Mouse (Mus musculus): ENCODE data around the gene Esx1.

Gene Esx1

DNA sequence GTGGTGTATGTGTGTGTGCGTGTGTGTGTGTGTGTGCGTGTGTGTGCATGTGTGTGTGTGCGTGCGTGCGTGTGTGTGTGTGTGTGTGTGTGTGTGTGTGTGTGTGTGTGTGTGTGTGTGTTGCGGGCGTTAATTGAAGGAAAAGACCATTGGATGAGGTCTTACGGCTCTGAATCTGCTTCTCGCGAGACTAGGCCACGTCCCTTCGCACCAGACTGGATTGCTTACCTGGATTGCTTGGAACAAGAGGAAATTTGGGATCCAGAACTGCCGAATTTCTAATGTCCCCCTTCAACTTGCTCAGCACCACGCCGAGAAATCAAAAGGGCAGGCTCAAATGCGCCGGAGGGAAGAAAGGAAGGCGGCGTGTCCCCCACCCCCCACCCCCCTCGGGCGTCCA is at the start of gene Esx1:
Esx1 (minus strand) TSS at position 366 of the 400 bp plus-strand sequence.
- WGBS: 7% methylated on average over 15 of the region's 21 CpGs

DNA sequence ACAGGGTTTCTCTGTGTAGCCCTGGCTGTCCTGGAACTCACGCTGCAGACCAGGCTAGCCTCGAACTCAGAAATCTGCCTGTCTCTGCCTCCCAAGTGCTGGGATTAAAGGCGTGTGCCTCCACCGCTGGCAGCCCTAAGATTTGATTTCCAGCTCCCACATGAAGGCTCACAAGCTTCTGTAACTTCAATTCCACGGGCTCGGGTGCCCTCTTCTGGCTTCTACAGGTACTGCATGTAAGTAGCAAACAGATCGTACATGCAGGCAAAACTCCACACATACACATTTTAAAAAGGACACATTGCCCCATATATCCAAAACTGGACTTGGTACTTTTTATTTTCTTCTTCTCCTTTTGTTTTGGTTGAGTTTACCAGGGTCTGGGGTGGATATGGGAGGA is 48.1 kb upstream of the Esx1 start:
- 47% methylated on average over 7 of the region's 7 CpGs for WGBS

DNA sequence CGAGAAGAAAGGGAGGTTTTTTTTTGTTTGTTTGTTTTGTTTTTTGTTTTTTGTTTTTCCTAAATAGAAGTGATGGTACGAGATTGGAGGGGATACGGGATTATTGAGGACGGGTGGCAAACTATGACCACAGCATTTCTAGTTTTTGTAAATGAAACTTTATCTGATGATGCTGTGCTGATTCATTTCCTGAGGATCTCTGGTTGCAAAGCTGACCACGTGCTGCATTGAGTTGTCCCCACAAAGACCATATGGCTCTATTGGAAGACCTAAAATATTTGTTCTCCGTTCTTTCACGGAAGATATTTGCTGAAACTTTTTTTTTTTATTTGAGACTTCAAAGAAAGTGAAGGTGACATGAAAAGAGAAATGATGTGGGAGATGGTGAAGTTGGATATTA is 45.8 kb upstream of the Esx1 start:
- WGBS: 74% methylated on average over 7 of the region's 7 CpGs

DNA sequence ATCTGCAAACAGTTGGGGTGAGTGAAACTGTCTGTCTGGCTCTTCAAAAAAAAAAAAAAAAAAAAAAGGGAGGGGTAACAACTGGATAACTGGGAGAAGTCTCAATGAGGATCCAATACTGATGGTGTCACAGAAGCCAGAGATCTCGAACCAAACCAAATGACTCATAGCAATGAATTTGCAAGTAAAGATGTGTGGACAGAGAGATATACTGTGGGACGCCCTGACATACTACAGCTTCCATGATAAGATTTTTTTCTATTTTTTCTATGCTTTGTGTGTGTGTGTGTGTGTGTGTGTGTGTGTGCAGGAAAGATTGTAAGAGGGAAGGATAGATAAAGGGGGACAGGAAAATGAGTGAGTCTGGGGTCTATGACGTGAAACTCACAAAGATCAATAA is 43.7 kb upstream of the Esx1 start:
- WGBS: 88% methylated on average over 3 of the region's 3 CpGs

DNA sequence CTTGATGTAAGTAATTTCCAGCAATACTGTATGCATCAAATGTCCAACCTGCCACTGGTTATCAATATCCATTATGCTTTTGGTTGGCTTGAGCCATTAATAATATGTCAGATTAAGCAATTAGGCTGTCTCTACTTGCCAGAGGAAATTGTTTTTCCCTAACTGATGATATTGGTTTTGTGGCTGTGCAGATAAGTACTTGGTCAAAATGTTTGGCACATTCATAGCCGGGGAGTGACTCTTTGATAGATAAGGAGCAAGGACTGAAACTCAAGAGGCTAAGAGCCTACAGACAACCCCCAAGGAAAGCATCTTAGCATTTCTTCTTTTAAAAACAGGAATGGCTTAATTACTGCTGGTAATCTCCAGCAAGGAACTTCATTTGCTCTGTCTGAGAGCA is 40.8 kb upstream of the Esx1 start:
- WGBS: 89% methylated on average over 1 of the region's 1 CpGs

DNA sequence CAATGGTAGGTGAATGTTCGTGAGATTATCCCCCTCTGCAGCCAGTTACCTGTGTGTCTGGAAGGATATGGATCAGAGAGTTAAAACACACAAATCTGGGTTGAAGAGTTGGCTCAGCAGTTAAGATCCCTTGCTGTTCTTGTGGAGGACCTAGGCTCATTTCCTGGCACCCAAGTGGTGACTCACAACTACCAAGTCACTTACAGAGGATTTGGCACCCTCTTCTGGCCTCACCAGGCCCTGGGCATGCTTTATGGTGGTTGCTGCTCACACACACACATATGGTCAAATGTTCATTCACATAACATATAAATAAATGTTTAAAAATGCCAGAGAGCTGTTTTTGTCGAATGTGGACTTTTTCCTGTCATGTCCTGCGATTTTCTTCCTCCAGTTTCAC is 39.1 kb upstream of the Esx1 start:
- WGBS: 55% methylated on average over 3 of the region's 3 CpGs

DNA sequence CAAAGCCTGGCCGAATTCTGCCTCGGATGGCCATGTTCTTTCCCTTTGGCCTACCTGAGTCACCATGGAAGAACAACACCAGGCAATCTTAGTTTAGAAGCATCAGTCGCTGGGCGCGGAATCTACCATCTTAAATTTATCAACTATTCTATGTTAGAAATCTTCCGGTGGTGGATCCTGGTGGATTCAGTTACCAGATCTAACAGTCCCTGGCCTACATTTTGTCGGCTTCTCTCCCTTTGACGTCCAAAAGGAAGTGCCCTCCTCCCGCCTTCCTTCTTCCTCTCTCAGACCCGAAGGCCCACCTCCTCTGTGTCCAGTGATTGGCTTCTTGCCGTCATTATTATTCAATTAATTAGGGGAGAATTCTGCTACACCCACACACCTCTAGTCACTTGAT is 27.2 kb upstream of the Esx1 start:
- WGBS: 89% methylated on average over 11 of the region's 11 CpGs

DNA sequence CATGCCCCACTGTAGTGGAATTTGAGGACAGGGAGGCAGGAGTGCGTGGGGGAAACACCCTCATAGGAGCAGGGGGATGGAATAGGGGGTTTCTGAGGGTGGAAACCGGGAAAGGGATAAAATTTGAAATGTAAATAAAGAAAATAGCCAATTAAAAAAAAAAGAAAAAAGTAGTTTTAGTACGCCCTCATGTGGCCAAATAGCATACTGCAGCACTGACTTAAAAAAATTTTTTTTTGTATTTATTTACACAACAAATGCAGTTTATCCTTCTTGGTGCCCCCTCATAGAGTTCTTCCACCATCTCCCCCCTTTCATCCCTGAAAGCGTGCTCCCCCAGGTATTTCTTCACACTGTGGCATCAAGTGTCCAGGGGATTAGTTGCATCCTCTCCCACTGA is 22.8 kb upstream of the Esx1 start:
- 31% methylated on average over 4 of the region's 4 CpGs for WGBS

DNA sequence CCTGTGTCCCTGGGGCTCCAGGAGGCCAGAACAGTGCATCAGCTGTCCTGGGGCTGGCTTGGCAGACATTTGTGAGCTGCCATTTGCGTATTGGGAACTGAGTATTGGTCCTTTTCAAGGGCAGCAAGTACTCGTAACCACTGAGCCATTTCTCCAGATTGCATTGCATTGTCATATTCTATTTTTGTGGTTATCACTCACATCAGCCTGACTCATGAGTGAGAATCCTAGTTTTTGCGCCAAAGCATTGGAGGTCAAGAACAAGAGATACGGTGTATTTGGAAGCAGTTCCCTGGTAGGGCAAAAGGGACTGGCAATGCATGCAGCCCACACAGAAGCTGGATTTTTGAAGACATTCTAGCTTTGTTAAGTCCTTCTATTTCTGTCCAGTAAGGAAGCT is 21.8 kb upstream of the Esx1 start:
- 61% methylated on average over 4 of the region's 4 CpGs for WGBS

DNA sequence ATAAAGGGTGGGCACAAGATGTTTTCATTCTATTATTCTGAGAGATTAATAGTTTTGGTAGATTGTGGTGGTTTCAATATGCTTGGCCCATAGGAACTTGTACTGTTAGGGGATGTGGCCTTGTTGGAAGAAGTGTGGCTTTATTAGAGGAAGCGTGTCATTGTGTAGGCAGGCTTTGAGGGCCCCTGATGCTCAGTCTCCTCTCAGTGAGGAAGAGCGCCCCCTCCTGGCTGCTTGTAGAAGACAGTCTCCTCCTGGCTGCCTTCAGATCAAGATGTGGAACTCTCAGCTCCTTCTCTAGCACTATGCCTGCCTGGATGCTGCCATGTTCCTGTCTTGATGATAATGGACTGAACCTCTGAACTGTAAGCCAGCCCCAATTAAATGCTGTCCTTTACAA is 20.7 kb upstream of the Esx1 start:
- 25% methylated on average over 2 of the region's 2 CpGs for WGBS

DNA sequence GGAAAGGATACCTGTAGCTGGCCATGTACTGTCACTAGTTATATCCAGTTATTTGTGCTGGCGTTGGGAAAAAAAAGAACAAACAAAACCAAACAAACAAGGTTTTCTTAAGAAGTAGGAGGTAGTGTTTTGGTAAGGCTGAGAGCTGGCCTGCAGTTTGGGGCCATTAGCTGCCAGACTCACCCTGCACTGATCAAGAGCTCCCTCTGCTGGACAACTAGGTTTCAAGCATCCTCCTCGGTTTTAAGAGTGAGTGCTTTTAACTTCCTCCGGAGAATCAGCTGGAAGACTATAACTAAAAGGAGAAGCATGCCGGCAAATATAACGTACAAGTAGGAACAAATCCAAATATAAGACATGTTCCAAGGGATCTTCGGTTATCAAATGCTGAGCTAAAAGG is 19.8 kb upstream of the Esx1 start:
- 4% methylated on average over 6 of the region's 6 CpGs for WGBS

DNA sequence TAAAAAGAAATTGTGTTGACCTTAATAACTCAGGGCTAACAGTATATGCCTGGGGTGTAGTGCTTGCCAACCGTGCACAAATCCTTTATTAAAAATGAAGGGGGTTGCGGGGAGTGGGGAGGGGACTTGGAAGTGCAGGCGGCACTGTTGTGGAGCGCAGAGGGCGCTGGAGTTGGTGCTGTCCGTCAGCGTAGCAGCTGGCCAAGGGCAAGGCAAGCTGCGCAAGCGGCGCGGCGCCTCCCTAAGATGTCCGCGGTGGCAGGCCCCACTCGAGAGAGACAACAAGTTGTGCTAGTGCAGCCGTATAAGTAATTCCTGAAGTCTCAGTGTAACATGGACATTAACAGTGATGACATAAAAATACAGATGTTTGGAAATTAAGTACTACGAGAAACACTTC is 5.7 kb upstream of the Esx1 start:
- 5% methylated on average over 17 of the region's 17 CpGs for WGBS

DNA sequence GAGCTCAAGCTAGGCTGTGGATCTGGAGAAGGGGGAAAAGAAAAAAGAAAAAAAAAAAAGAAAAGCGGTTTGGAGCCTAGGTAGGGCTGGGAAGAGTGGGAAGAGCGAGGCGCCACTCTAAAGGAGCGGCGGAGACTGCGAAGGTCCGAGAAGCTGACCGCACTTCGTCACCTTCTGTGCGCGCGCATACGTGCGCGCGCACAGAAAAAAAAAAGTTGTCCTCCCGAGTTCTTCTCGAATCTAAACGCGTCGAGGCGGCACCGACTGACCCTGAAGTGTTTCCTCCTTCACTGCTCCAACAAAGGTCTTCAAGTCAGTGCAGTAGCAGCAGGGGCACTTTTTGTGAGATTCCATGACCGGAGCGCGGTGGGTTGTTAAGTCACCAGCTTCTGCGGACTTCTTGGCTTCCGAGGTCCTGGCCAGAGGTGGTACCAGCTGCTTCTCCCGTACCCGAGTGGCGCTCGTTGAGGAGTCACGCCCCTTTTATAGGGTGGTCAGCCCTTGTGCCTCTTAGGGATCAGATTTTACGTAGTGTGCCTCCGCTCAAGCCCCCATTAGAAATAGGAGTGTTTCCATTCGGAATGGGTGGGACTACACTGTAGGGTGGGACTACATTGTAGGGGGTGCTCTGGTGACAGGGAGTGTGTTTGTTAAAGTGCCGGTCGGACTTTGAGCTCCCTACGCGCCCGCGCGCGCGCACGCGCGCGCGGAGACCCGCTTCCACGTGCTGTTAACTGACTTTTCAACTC is 2.0 kb downstream of the Esx1 start:
- WGBS: 6% methylated on average over 51 of the region's 52 CpGs

DNA sequence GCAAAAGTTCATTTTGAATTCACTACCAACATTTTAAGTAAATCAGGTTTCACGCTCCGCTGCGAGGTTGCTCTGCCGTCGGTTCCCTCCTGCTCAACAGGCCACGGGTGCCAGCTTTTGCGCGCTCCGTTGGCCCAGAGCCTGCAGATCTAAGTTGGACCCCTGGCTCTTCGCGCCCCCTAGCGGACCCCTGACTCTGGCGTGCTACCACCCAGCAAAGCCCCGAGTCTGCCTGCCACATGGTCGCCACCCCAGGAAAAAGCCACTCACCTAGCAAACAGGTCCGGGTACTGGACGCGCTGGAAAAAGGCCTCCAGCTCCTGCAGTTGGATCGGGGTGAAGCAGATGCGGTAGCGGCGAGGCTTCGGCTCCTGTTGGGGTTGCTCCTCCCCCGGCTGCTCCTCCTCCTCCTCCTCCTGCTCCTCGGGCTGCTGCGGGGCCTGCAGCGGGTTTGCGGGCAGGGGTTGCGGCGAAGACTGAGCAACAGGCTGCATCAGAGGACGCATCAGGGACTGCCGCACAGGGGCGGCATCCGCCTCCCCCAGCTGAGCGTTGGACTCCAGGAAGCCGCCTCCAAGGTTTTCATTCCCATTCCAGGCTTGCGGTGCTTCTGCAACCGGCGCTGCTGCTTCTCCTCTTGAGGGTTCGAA is 3.7 kb downstream of the Esx1 start:
- 3% methylated on average over 40 of the region's 40 CpGs for WGBS

DNA sequence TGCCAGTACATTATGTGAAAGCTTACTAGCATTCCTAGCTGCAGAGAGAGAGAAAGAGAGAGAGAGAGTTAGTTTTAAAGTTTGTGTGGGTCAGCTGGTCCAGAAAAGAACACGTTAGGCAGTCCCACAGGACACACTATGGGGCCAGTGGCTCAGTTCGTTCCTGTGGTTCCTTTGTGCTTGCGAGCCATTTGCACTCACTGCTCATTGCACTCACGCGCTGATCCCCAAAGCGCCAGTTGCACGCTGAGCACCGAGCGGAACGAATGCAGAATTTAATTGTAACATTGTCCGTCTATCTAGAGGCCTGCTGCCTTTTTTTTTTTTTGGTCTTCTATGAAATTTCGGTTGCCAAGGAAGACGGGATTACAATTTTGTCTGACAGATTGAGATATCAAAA is 15.4 kb downstream of the Esx1 start:
- WGBS: 8% methylated on average over 13 of the region's 13 CpGs

DNA sequence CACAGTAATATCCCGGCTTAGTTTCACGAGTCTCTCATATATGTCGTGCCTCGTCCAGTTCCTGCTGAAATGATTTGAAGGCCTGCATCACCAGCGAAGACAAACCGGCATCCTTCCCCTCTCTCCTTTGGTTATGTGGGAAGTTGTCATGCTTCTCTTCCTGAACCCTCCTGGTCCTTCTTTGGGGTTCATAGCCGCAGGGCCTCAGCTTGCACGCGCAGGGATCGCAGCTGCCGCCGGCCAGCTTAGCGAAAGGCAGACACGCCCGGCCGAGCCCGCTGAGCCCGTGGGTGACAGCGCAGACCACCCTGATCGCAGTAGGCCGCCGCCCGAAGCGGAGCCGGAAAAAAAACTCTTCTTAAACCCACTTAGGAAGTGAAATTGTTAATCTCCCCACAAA is 17.4 kb downstream of the Esx1 start:
- WGBS: 6% methylated on average over 25 of the region's 25 CpGs

All from cerebral cortex, adult 2 months (tissue).